Mouse (Mus musculus) regulatory T cell (primary cell): Measurements from ENCODE around the gene Cyp17a1.

ENCODE experiments used
- in situ Hi-C: fragments of 300-600 bp; cut with MboI, MseI; formaldehyde crosslinking; loops from one replicate; pipeline ENCODE4 v1.15.1; 2025; ENCODE audit warnings: high pct_unique_total_duplicates

Cyp17a1 gene

GRCm38 (mm10) chr19:46672766-46673418 lies at the start of gene Cyp17a1:
Cyp17a1 (minus strand) TSS chr19:46673172.
- in situ Hi-C loops: no loop called here

DNA sequence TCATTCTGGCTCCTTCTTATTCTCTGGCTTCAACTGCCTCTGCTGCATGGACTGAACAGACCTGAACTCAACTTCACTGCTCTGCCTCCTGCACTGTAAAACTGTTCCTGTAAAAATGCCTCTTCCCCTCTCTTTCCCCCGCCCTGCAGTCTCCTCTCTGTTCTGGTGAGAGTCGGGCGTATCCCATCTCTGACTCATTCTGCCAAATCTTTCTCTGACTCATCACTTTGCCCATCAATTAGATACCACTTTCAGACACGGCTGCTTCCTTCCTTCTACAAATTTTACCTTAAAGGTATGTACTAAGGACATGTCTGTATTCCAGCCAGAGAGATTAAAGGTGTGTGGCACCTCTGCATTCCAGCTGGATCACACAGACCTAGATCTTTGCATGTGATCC lies 45.2 kb upstream of the Cyp17a1 start:
- in situ Hi-C loops: no loop called here

DNA sequence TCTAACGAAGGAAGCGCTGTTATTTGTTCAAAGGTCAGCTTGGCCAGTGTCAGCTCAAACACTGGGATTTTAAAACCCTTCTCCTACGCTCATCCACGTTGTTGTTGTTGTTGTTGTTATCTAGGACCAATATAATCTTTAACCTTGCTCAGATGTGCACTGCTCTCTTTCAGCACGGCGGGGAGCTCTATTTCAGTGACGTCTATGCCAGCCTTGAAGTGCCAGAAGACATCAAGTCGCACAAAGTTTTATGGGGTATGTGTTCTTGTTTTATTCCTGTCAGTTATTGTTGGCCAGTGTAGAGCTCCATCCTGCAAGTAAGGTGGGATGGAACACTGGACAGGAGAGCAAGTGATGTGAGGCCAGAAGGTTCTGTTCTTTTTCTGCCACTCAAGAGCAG lies 42.0 kb upstream of the Cyp17a1 start:
- in situ Hi-C loops: no loop called here

DNA sequence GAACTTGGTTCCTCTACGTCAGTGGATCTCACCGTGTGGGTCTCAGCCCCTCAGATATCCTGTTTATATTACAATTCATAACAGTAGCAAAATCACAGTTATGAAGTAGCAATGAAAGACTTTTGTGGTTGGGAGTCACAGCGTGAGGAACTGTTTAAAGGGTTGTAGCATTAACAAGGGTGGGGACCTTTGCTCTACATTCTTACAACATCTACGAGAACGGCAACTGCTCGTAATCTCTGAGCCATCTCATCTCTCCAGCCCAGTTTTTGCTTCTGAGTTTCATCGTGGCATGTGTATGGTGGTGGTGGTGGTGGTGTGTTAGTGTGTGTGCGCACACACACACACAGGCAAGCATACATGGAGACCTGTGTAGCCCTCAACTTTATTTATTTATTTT lies 41.3 kb upstream of the Cyp17a1 start:
- in situ Hi-C loops: no loop called here

DNA sequence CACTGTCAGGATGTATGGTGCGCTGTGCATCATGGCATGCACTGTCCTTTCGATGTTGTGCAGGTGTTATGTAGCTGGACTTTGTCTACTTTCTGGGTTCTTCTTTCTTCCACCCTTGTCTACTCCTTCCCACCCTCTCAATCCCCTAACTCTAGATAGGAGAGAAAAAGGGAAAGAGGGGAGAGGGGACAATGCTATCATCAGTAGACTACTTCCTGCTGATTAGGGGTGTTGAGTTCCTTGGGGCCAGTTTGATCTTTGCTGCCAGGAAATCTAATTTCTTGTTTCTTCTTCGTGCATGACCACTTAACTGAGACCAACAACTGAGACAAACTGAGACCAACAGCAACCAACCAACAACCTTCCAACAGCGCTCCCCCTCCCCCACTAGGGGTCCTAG lies 37.6 kb upstream of the Cyp17a1 start:
- in situ Hi-C loops: no loop called here

DNA sequence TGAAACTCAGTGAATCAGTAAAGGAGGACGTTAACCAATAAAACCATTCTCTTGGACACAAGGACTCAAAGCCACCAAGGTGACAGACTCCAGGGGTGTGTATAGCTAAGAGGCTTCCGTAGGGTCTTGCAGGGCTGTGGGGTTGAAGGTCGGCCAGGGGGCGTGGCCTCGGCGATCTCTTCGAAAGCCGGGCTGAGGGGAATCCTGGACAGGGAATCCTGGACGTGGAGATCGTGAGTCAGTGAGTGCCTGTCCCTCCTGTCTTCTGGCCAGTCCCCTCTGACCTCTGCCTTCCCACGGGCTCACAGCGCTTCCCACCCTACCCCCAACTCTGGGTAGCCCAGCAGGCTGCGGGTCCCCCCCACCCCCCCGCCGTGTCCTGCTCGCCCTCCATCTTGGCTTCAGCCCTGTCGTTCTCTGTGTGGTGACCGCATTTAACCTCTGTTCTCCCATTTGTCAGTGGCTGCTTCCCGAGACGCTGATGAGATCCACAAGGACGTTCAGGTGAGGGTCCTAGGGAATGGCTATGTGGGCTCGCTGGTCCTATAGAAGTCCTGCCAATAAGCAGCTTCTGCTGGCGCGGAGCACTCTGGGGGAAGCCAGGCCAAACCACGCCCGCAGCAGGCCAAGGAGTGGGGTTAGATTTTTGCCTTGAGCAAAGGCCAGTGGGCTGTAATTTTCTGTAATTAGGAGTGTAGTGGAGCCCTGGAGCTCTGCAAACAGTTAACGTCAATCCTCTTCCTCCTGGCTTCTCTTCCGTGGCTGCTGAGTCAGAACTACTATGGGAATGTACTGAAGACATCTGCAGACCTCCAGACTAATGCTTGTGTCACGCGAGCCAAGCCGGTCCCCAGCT lies 34.6 kb upstream of the Cyp17a1 start, which contains the start of gene As3mt:
Gene As3mt (plus strand): TSS at position 163 of the 856 bp plus-strand sequence.
- in situ Hi-C loops: no loop called here

- in situ Hi-C loops: no loop called here
Observed at GRCm38 (mm10) chr19:46706540-46707295, 33.7 kb upstream of the Cyp17a1 start.

- in situ Hi-C loops: no loop called here
Observed at GRCm38 (mm10) chr19:46705779-46706495, 33.0 kb upstream of the Cyp17a1 start.

GRCm38 (mm10) chr19:46701156-46701555 lies 28.2 kb upstream of the Cyp17a1 start:
- in situ Hi-C loops: no loop called here

DNA sequence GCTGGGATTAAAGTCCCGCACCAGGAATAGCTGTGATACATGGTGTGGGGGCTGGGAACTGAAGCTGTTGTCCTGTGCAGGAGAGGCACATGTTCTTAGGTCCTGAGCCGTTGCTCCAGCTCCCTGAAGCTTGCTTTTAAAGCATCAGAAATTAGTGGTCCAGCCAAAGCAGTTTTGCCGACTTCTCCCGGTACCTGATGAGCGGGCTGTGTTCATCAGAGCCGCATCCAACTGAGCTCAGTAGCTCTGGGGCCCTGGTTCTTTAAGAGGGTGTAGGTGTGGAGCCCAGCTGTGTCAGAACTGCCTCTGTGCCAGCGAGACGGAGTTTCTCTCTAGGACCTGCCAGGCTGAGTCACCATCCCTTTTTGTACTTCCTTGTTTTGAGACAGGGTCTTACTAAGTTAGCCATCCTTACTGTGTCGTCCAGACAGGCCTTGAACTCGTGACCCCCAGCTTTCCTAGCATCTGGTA lies 26.1 kb upstream of the Cyp17a1 start:
- in situ Hi-C loops: no loop called here

- in situ Hi-C loops: no loop called here
Observed at GRCm38 (mm10) chr19:46697840-46698517, 25.0 kb upstream of the Cyp17a1 start.

DNA sequence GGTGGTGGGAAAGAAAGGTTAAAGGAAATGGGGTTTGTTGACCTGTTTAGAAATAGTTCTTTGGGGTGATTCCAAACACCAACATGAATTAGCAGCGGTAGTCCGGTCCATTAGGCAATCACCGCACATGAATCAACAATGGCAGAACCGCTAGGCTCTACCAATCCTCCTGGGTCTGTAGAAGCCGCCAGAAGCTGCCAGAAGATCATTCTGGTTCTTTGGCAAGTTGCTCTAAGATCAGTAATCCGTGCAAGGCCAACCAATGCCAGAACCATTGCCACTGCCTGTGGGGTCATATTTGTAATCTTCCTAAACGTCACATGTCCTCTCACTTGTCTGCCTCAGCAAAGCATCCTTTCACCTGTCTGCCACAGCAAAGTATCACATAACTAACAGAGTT lies 24.0 kb upstream of the Cyp17a1 start:
- in situ Hi-C loops: no loop called here

GRCm38 (mm10) chr19:46696482-46696881 lies 23.5 kb upstream of the Cyp17a1 start:
- in situ Hi-C loops: no loop called here

DNA sequence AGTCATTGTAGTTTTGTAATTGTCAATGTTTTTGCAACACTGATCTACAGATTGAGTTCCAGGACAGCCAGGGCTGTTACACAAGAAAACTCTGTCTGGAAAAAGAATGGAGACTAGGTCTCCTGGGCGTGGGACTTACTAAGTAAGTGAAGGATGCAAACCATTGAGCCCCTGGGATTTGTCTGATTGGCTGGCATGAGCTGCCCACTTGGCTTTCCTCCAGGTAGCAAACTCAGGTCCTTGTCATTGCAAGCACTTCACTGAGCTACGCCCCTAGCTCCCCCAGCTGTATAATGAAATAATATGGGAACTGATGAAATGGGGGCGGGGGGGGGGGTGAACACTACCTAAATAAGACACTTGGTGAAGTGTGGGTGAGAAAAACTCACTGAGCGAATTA lies 20.2 kb upstream of the Cyp17a1 start:
- in situ Hi-C loops: no loop called here

DNA sequence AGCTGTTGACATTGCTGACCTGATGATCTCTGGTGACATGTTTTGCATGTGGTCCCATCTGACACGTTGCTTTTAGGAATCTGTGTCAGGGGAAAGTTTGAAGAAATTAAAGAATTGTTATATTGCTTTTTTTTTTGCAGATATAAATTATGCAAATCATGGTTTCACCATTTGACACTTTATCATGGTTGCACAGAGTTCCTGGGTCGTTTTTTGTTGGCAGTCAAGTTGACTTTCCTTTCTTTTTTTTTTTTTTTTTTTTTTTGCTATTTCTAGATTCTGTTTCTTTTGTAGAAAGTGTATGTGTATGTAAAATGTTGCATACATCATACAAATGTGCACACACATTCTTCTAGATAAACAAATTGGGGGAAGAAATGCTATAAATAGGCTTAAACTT lies 18.1 kb upstream of the Cyp17a1 start:
- in situ Hi-C loops: no loop called here

DNA sequence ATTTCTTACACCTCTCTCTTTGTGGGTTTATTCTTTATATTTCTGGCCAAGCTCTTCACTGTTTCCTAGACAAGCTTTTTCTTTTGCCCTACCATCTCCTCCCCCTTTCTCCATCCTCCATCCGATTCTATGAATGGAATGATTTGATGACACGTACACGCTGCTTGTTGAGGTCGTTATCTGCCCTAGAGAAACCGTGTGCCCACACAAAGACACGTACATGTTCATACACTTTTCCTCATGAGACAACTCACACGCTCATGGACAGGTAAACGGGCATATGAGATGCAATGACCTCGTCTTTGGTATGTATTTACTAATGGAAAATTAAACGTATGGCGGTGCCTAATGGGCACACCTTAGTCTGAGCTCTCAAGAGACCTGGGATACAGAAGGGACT lies 17.4 kb upstream of the Cyp17a1 start:
- in situ Hi-C loops: no loop called here

DNA sequence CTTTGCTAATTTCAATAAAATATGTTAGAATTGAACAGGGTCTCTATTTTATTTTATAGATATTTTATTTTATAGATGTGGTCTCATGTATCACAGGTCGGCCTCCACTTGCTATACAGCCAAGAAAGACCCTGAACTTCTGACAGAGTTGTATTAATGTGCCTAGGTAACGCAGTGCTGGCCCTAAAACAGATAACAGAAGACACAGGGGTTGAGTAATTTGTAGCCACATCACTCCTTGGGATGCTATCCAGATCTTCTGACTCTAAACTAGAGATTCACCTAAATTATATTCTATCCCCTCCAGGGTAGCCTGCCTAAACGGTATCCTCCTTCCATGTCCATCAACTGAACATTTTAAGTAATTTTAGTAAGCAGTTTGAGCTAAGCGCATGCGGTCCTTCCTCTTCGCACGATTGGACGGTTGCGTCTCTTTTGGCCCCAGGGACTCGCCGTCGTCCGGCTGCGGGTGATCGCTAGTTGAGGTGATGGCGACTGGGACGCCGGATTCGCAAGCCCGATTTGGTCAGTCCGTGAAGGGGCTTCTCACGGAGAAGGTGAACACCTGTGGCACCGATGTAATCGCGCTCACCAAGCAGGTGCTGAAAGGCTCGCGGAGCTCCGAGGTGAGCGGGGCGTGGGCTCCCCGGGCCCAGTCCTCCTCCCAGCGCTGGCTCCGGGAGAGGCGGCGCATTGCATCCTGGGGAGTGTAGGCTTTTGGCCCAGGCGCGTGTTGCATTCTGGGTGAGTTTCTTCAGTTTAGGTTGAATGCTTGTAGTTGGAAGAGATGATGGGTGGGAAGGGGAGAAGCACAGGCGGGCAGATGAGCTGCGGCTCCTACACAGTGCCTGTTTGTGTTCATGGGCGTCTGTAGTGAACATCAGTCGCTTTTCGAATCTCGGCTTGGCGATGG lies 16.7 kb upstream of the Cyp17a1 start, which contains the start of gene Borcs7:
Gene Borcs7 (plus strand): TSS at position 447 of the 913 bp plus-strand sequence.
- in situ Hi-C loops: no loop called here

GRCm38 (mm10) chr19:46679720-46680383 lies 6.9 kb upstream of the Cyp17a1 start:
- in situ Hi-C loops: no loop called here

DNA sequence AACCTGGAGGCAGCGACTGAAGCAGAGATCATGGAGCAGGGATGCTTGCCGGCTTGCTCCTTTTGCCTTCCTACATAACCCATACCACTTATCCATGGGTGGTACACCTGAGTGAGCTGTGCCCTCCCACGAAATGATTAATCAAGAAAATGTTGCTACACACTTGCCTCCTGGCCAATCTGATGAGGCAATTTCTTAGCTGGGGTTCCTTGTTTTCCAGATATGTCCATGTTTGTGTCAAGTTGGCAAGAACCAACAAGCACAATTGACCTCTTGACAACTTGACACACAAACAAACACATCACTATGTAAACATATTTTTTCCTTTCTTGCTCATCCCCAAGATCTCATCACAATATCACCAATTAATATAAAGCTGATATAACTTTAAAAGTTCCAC lies 2.7 kb upstream of the Cyp17a1 start:
- in situ Hi-C loops: no loop called here
